Mouse (Mus musculus) CH12.LX (cell line): ENCODE results near the gene Hnrnpu. TPM values are rescaled to one million over a fixed set of nuclear protein-coding genes. Genes with fewer than 3 reads are reported as not detected.

Experiments used
- DNase-seq: peaks from one replicate; pipeline ENCODE4 v3.0.0-alpha.2; 2013; ENCODE audit errors: extremely low read depth
- H3K27ac ChIP-seq: 2 replicates; pipeline ENCODE4 v1.5.1; 2012; ENCODE audit warnings: low read depth, mild to moderate bottlenecking, control low read depth, moderate library complexity; ENCODE audit not compliant: insufficient read depth
- H3K27me3 ChIP-seq: replicated peaks from 2 replicates; pipeline ENCODE3; 2012; ENCODE audit warnings: inconsistent platforms
- H3K36me3 ChIP-seq, 2 experiments: replicated peaks in 1 of 2; 2 replicates each; pipeline versions ENCODE3 to v1.6.1; 2012; ENCODE audit warnings: inconsistent platforms in 1 of 2, low read length in 1 of 2, mild to moderate bottlenecking in 1 of 2, mixed read lengths in 1 of 2, moderate library complexity in 1 of 2; ENCODE audit not compliant: control insufficient read depth in 1 of 2, insufficient read depth in 1 of 2
- H3K4me1 ChIP-seq, 2 experiments: 2 replicates each; pipeline ENCODE4 v1.6.1; 2012; ENCODE audit warnings: inconsistent platforms in 1 of 2, moderate library complexity in 1 of 2; ENCODE audit not compliant: insufficient read depth in 2 of 2, control insufficient read depth in 1 of 2
- H3K4me2 ChIP-seq: 2 replicates; pipeline ENCODE4 v1.6.1; 2012; ENCODE audit warnings: low read depth, mild to moderate bottlenecking, control low read depth; ENCODE audit not compliant: poor library complexity, insufficient read depth, severe bottlenecking
- H3K4me3 ChIP-seq, 3 experiments: fragments of 150-350 bp in 1 of 3; sonication (generic) in 1 of 3; replicated peaks in 1 of 3; 2 replicates each; pipeline versions ENCODE3 to v1.5.1; 2011 to 2012; ENCODE audit warnings: low read depth in 2 of 3, low read length in 2 of 3, mild to moderate bottlenecking in 2 of 3, moderate library complexity in 2 of 3, control low read depth in 1 of 3, improper control_type of control experiment in 1 of 3, inconsistent platforms in 1 of 3, mixed read lengths in 1 of 3; ENCODE audit not compliant: poor library complexity in 1 of 3
- H3K79me2 ChIP-seq: replicated peaks from 2 replicates; pipeline ENCODE4 v1.6.1; 2012; ENCODE audit warnings: mild to moderate bottlenecking, moderate library complexity; ENCODE audit not compliant: control insufficient read depth, poor library complexity, insufficient read depth, severe bottlenecking; ENCODE audit errors: extremely low read depth
- H3K9ac ChIP-seq: 2 replicates; pipeline ENCODE4 v1.6.1; 2012; ENCODE audit warnings: low read depth, mild to moderate bottlenecking, control low read depth, moderate library complexity; ENCODE audit not compliant: insufficient read depth
- H3K9me3 ChIP-seq: replicated peaks from 2 replicates; pipeline ENCODE3; 2012; ENCODE audit warnings: low read length, inconsistent platforms, mixed read lengths
- CHD2 ChIP-seq: IDR thresholded peaks from 2 replicates; pipeline ENCODE4 v1.6.1; 2011; ENCODE audit warnings: low read length, improper control_type of control experiment
- CTCF ChIP-seq, 2 experiments: IDR thresholded peaks in 1 of 2; conservative IDR thresholded peaks in 1 of 2; 2 replicates each; pipeline ENCODE4 v1.5.1; 2011 to 2012; ENCODE audit warnings: low read depth in 2 of 2, low read length in 2 of 2, improper control_type of control experiment in 1 of 2, inconsistent platforms in 1 of 2, mild to moderate bottlenecking in 1 of 2, moderate library complexity in 1 of 2
- EP300 ChIP-seq: IDR thresholded peaks from 2 replicates; pipeline ENCODE4 v1.6.1; 2011; ENCODE audit warnings: low read length, improper control_type of control experiment
- GABPA ChIP-seq: IDR thresholded peaks from 2 replicates; pipeline ENCODE4 v1.6.1; 2012; ENCODE audit warnings: low read depth, low read length, improper control_type of control experiment, inconsistent platforms; ENCODE audit not compliant: insufficient replicate concordance
- HCFC1 ChIP-seq: IDR thresholded peaks from 2 replicates; pipeline ENCODE4 v1.6.1; 2012; ENCODE audit warnings: low read depth, mild to moderate bottlenecking, inconsistent platforms, low read length, improper control_type of control experiment
- IRF4 ChIP-seq: IDR thresholded peaks from 2 replicates; pipeline ENCODE4 v1.6.1; 2014; ENCODE audit warnings: low read depth, mild to moderate bottlenecking, inconsistent platforms, low read length, improper control_type of control experiment
- JUN ChIP-seq: IDR thresholded peaks from 2 replicates; pipeline ENCODE4 v1.6.1; 2011; ENCODE audit warnings: low read depth, mild to moderate bottlenecking, low read length, improper control_type of control experiment, moderate library complexity; ENCODE audit not compliant: insufficient read depth
- JUND ChIP-seq: conservative IDR thresholded peaks from 2 replicates; pipeline ENCODE4 v1.6.1; 2011; ENCODE audit warnings: low read depth, low read length, improper control_type of control experiment
- MAFK ChIP-seq: IDR thresholded peaks from 2 replicates; pipeline ENCODE4 v1.6.1; 2011; ENCODE audit warnings: low read length, improper control_type of control experiment; ENCODE audit not compliant: insufficient replicate concordance
- MAX ChIP-seq: IDR thresholded peaks from 2 replicates; pipeline ENCODE4 v1.6.1; 2011; ENCODE audit warnings: low read length, improper control_type of control experiment
- MAZ ChIP-seq: IDR thresholded peaks from 2 replicates; pipeline ENCODE4 v1.6.1; 2012; ENCODE audit warnings: low read depth, mild to moderate bottlenecking, inconsistent platforms, low read length, improper control_type of control experiment, moderate library complexity
- MEF2A ChIP-seq: IDR thresholded peaks from 2 replicates; pipeline ENCODE4 v1.6.1; 2014; ENCODE audit warnings: low read depth, mild to moderate bottlenecking, inconsistent platforms, low read length, improper control_type of control experiment, borderline replicate concordance
- NELFE ChIP-seq: IDR thresholded peaks from 2 replicates; pipeline ENCODE4 v1.6.1; 2011; ENCODE audit warnings: low read depth, low read length, improper control_type of control experiment
- PAX5 ChIP-seq: IDR thresholded peaks from 2 replicates; pipeline ENCODE4 v1.6.1; 2012; ENCODE audit warnings: low read length, inconsistent platforms, mixed read lengths
- POLR2A ChIP-seq: IDR thresholded peaks from 2 replicates; pipeline ENCODE4 v1.6.1; 2011; ENCODE audit warnings: low read depth, mild to moderate bottlenecking, improper control_type of control experiment, low read length
- RAD21 ChIP-seq: IDR thresholded peaks from 2 replicates; pipeline ENCODE4 v1.6.1; 2011; ENCODE audit warnings: low read depth, mild to moderate bottlenecking, low read length, improper control_type of control experiment, moderate library complexity
- SIN3A ChIP-seq: IDR thresholded peaks from 2 replicates; pipeline ENCODE4 v1.6.1; 2012; ENCODE audit warnings: low read length, improper control_type of control experiment, inconsistent platforms
- TBP ChIP-seq: conservative IDR thresholded peaks from 2 replicates; pipeline ENCODE4 v1.6.1; 2011; ENCODE audit warnings: low read depth, low read length, improper control_type of control experiment
- UBTF ChIP-seq: IDR thresholded peaks from 2 replicates; pipeline ENCODE4 v1.6.1; 2012; ENCODE audit warnings: low read depth, mild to moderate bottlenecking, inconsistent platforms, low read length, improper control_type of control experiment, moderate library complexity
- USF1 ChIP-seq: IDR thresholded peaks from 2 replicates; pipeline ENCODE4 v1.6.1; 2014; ENCODE audit warnings: low read depth, mild to moderate bottlenecking, inconsistent platforms, low read length, improper control_type of control experiment
- dilution Hi-C: fragments of 300-500 bp; cut with MboI; formaldehyde crosslinking; loops from 2 replicates; pipeline ENCODE4 v1.14.3; 2020; ENCODE audit warnings: low sequenced_read_pairs; ENCODE audit not compliant: extremely low pct_unique_long_range_greater_than_20kb, extremely low pct_ligation_motif_present
- in situ Hi-C: fragments of 300-500 bp; cut with MboI; formaldehyde crosslinking; loops from 3 replicates; pipeline ENCODE4 v1.14.3; 2019; ENCODE audit warnings: low sequenced_read_pairs, low pct_ligation_motif_present, low pct_unique_long_range_greater_than_20kb, mixed read lengths
- polyA plus RNA-seq: library from polyadenylated mRNA; unstranded; fragments of >175 nt; gene quantifications from 2 replicates; pipeline ENCODE4 v1.2.1, GENCODE M21; 2012; ENCODE audit warnings: low read depth; ENCODE audit not compliant: insufficient read length
- total RNA-seq, 2 experiments: library from RNA; depleted of rRNA; stranded (reverse); fragments of 300-350 nt in 1 of 2; fragments of >200 nt in 1 of 2; gene quantifications; 2 replicates each; pipeline ENCODE4 v1.2.3; 2012 to 2014

The Hnrnpu gene
- total and polyA plus RNA-seq, 3 experiments: 346 to 853 (median 359) TPM

DNA sequence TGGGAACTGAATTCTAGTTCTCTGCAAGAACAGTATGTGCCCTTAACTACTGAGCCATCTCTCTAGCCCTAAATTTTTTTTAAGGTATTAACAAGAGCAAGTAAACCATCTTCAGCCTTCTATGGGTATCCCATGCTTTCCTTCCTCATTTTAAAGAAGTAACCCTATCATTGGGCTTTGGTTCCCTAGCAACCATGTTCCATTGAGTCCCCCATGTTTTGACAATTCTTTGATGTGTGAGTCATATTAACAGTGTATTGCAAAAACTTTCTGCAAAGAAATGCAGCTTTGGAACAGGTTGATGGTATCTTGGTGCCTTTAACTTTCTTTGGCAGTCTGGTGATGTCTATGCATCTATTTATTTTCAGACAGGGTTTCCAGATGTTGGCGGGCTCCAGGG, 43.5 kb downstream of the Hnrnpu start:
- no peaks in the 10 kb centered on the region for H3K79me2 ChIP-seq
- no peaks in the 10 kb centered on the region for H3K4me1 ChIP-seq
- dilution Hi-C loops (no loop called here), in situ Hi-C loops (no loop called here)
- DNase-seq: no peak
- no peaks in the 10 kb centered on the region for H3K36me3 ChIP-seq
- H3K4me3 ChIP-seq: no peak overlapping the region
- TF ChIP-seq MAFK: no peak
- no peak for TF ChIP-seq TBP
- TF ChIP-seq CTCF (conservative IDR thresholded peaks at IDR 0.05 in 1 of 2, IDR thresholded peaks at IDR 0.05 in 1 of 2; ENCODE audit: low read depth in 2 of 2, low read length in 2 of 2): no peak
- no peak for TF ChIP-seq JUN
- TF ChIP-seq CHD2: no peak
- TF ChIP-seq USF1: no peak
- TF ChIP-seq PAX5: no peak
- TF ChIP-seq MAX: no peak
- no peak for TF ChIP-seq MEF2A
- no peak for TF ChIP-seq HCFC1
- TF ChIP-seq RAD21: no peak
- TF ChIP-seq NELFE: no peak
- no peak for TF ChIP-seq IRF4
- no peak for TF ChIP-seq POLR2A
- no peak for TF ChIP-seq SIN3A
- H3K27ac ChIP-seq: no peak overlapping the region
- no peak overlapping the region for H3K9ac ChIP-seq
- H3K9me3 ChIP-seq: no peaks in the 10 kb centered on the region
- no peak overlapping the region for H3K4me2 ChIP-seq
- no peaks in the 10 kb centered on the region for H3K27me3 ChIP-seq

DNA sequence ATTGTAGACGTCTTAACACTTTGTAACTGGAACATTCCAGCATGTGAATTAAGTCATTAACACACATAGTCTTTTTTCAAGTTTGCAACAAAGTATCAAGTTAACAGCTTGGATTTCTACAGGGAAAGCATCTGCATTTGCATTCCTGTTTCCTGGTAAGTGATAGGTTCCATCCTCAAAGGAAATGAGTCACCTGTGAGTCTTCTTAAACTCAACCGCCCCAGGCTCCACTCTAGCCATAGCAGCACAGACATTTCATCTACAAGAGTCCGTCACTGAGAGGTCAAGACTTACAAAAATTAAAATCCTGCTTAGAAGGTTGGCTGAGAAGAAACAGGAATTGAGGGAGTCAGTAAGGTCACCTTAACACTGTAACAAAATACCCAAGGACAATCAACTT, 45.9 kb downstream of the Hnrnpu start:
- no peaks in the 10 kb centered on the region for H3K36me3 ChIP-seq
- no peak overlapping the region for H3K4me2 ChIP-seq
- H3K79me2 ChIP-seq: no peaks in the 10 kb centered on the region
- no peak overlapping the region for H3K27ac ChIP-seq
- H3K9me3 ChIP-seq: no peaks in the 10 kb centered on the region
- H3K4me3 ChIP-seq: no peak overlapping the region
- TF ChIP-seq MAZ: no peak
- TF ChIP-seq JUND: no peak
- no peak for TF ChIP-seq UBTF
- TF ChIP-seq CTCF (conservative IDR thresholded peaks at IDR 0.05 in 1 of 2, IDR thresholded peaks at IDR 0.05 in 1 of 2; ENCODE audit: low read depth in 2 of 2, low read length in 2 of 2): no peak
- TF ChIP-seq GABPA: no peak
- TF ChIP-seq EP300: no peak
- no peak for TF ChIP-seq RAD21
- dilution Hi-C loops: no loop called here
- H3K4me1 ChIP-seq: no peaks in the 10 kb centered on the region
- DNase-seq: no peak
- no peak overlapping the region for H3K9ac ChIP-seq
- in situ Hi-C loops: no loop called here
- H3K27me3 ChIP-seq: no peaks in the 10 kb centered on the region
